Mouse (Mus musculus) intestine, embryonic 14.5 days (tissue): ENCODE measurements around the gene Mccc1. TPM values are rescaled to one million over a fixed set of nuclear protein-coding genes. Genes with fewer than 3 reads are reported as not detected.

Experiments used
- ATAC-seq: fragments of 200-750 bp; cut with Nextera tagmentation; replicated peaks from 2 replicates; pipeline ENCODE4 v1.8.0; 2017; ENCODE audit warnings: low read depth, moderate number of reproducible peaks, moderate TSS enrichment, moderate library complexity; ENCODE audit not compliant: low FRiP score, low TSS enrichment
- DNase-seq: peaks from one replicate; pipeline ENCODE4 v3.0.0-alpha.2; 2018; ENCODE audit warnings: low spot score
- H3K27ac ChIP-seq: fragments of 300-500 bp; sonication (generic); 2 replicates; pipeline ENCODE4 v1.5.1; 2014; ENCODE audit warnings: low read depth, mild to moderate bottlenecking, control low read depth
- H3K27me3 ChIP-seq: fragments of 300-500 bp; sonication (generic); replicated peaks from 2 replicates; pipeline ENCODE4 v1.6.1; 2014; ENCODE audit warnings: low read length, control low read depth; ENCODE audit not compliant: control insufficient read depth, insufficient read depth
- H3K36me3 ChIP-seq: fragments of 300-500 bp; sonication (generic); 2 replicates; pipeline ENCODE4 v1.6.1; 2014; ENCODE audit warnings: low read length, control low read depth; ENCODE audit not compliant: control insufficient read depth, insufficient read depth
- H3K4me1 ChIP-seq: fragments of 300-500 bp; sonication (generic); replicated peaks from 2 replicates; pipeline ENCODE4 v1.6.1; 2014; ENCODE audit warnings: low read length, control low read depth, mixed read lengths; ENCODE audit not compliant: control insufficient read depth, insufficient read depth
- H3K4me2 ChIP-seq: fragments of 300-500 bp; sonication (generic); 2 replicates; pipeline ENCODE4 v1.6.1; 2014; ENCODE audit warnings: low read length
- H3K4me3 ChIP-seq: fragments of 300-500 bp; sonication (generic); 2 replicates; pipeline ENCODE4 v1.5.1; 2014; ENCODE audit warnings: low read depth, low read length, control low read depth, mixed read lengths
- H3K9ac ChIP-seq: fragments of 300-500 bp; sonication (generic); 2 replicates; pipeline ENCODE4 v1.6.1; 2014; ENCODE audit warnings: mild to moderate bottlenecking, low read length
- H3K9me3 ChIP-seq: fragments of 300-500 bp; sonication (generic); 2 replicates; pipeline ENCODE4 v1.6.1; 2016; ENCODE audit warnings: low read length, control low read depth; ENCODE audit not compliant: control insufficient read depth
- WGBS: fragments of 180-500 bp; shearing (Covaris S2); extraction: QIAGEN DNeasy Blood & Tissue Kit; methylation state at CpG from one replicate; pipeline ENCODE4 v1.1.7; 2014; 5-methylcytosine and 5-hydroxymethylcytosine counted together
- polyA plus RNA-seq: library from polyadenylated mRNA; unstranded; fragments of >200 nt; fragmentation: Nextera tagmentation; extraction: Ambion mirVana; gene quantifications from 2 replicates; pipeline ENCODE4 v1.2.1, GENCODE M21; 2014

Gene Mccc1
- polyA plus RNA-seq, 1 experiment from 2014 or later = 29.8 TPM

- ATAC-seq = no peak
- 71% methylated on average over 4 of the region's 4 CpGs for WGBS
- H3K4me3 ChIP-seq = no peak overlapping the region
Observed at GRCm38 (mm10) chr3:35922522-35922921, 78.0 kb downstream of the Mccc1 start.

DNA sequence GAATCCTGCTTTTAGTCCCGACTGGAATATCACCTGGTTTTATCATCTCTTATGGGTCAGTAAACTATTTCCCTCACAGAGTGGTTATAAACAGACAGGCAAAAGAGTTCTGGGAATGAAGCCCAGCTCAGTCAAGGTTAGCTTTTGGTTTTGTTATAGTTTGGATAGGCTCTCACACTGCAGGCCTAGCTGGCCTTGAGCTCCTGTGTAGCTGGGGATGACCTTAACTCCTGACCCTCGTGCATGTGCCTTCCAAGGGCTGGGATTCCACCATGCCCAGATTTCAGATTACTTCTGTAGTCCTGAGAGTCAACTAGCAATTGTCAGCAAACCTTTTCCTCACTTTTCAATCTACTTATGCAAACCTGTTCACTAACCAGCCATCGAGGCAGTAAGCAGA lies 82.2 kb downstream of the Mccc1 start:
- ATAC-seq (no peak), DNase-seq (no peak)
- Histone ChIP-seq H3K4me1 (no peaks in the 10 kb centered on the region), H3K4me2 (no peak overlapping the region), H3K4me3 (no peak overlapping the region), H3K9me3 (no peaks in the 10 kb centered on the region), H3K27me3 (no peaks in the 10 kb centered on the region), H3K27ac (no peak overlapping the region), H3K9ac (no peak overlapping the region), H3K36me3 (peaks cover 32% of the 10 kb centered on the region)
- 74% methylated on average over 3 of the region's 3 CpGs for WGBS

More at GRCm38 (mm10) chr3:35922522-35922921, 78.0 kb downstream of the Mccc1 start:
- Histone ChIP-seq H3K27me3 (no peaks in the 10 kb centered on the region), H3K4me1 (no peaks in the 10 kb centered on the region), H3K27ac (no peak overlapping the region), H3K36me3 (peaks cover 17% of the 10 kb centered on the region), H3K4me2 (no peak overlapping the region), H3K9ac (no peak overlapping the region), H3K9me3 (no peaks in the 10 kb centered on the region)
- DNase-seq = no peak

Other genes starting within 250 kb of the Mccc1 start
- 45.2 and 48.2 TPM in 2 replicates for gene Atp11b, start 246.6 kb downstream of the Mccc1 start, polyA plus RNA-seq
- gene Dcun1d1, start 63.2 kb downstream of the Mccc1 start, polyA plus RNA-seq = 79.1 and 86.6 TPM in 2 replicates
- gene Ccdc144b, start 52.9 kb upstream of the Mccc1 start, polyA plus RNA-seq = not detected in 2 replicates
- 77.3 and 84.0 TPM in 2 replicates for gene Acad9, start 65.3 kb upstream of the Mccc1 start, polyA plus RNA-seq
- 7.8 and 8.4 TPM in 2 replicates for gene D3Ertd254e, start 150.3 kb upstream of the Mccc1 start, polyA plus RNA-seq
- 0.35 TPM in 1 of 2 replicates, not detected in the other for gene Qrfpr, start 221.6 kb upstream of the Mccc1 start, polyA plus RNA-seq